Mouse (Mus musculus): ENCODE results near the gene Kdsr. TPM values are rescaled to one million over a fixed set of nuclear protein-coding genes. Genes with fewer than 3 reads are reported as not detected.

The Kdsr gene
- polyA plus RNA-seq, 1 experiment from 2014 or later, result 9.8 TPM

DNA sequence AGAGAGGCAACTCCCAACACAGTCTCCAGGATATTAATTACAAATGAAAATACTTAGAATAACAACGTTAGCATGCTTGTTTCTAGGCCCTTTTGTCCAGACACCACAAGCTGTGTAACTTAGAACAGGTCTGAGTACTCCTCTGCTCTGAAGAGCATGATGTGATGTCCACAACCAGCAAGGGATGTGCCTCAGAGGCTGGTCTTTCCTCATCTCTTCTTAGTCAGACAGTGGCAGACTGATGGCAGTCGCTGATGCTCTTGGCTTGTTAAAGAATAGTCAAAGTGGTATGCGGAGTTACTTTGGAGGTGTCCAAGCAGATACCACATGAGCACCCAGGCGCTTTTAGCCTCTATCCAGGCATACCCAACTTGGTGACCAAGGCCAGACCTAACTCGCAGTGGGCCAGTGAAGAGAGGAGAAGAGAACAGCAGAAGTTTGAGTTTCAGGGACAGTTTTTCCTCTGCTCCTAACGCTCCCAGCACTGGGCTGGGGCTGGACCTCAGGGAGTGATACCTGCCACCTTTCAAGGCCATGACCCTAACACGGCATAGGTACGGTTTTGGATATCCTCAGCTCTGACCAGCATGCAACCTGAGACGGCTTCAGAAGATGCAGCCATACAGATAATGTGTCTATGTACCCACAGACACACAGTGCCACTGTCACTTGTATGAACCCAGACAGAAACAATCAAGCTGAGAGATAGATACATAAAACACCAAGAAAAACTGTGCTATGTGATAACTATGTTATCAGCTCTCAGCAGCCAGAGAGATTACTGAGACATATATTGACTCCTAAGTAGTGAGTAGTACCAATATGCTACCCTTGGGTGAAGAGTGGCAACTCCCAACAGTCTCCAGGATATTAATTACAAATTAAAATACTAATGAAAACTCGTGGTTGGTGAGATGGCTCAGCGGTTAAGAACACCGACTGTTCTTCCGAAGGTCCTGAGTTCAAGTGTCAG, 44.1 kb downstream of the Kdsr start:
- H3K27me3 ChIP-seq (ENCODE audit: control insufficient read depth, insufficient read depth, low read length), result no peaks in the 10 kb centered on the region
- H3K36me3 ChIP-seq (ENCODE audit: control insufficient read depth, insufficient read depth, low read length), result no peaks in the 10 kb centered on the region
- 85% methylated on average over 13 of the region's 13 CpGs for WGBS
- H3K4me2 ChIP-seq (ENCODE audit: low read length), result no peak overlapping the region
- H3K4me1 ChIP-seq (ENCODE audit: control insufficient read depth in 2 of 2, insufficient read depth in 2 of 2, low read length in 2 of 2), result peaks cover 5 to 10% of the 10 kb centered on the region in 2 experiments
- ATAC-seq (ENCODE audit: insufficient number of reproducible peaks, insufficient read depth, low FRiP score, low read depth), result no peak
- no peak overlapping the region for H3K9ac ChIP-seq (ENCODE audit: low read length)
- no peak overlapping the region for H3K27ac ChIP-seq (replicated peaks in 1 of 2; ENCODE audit: control insufficient read depth in 1 of 2, insufficient read depth in 1 of 2, low read depth in 2 of 2, low read length in 2 of 2)
- H3K9me3 ChIP-seq (ENCODE audit: control insufficient read depth, low read length), result no peaks in the 10 kb centered on the region
- H3K4me3 ChIP-seq (ENCODE audit: control insufficient read depth in 1 of 2, insufficient read depth in 1 of 2, low read depth in 1 of 2, low read length in 2 of 2), result no peak overlapping the region

DNA sequence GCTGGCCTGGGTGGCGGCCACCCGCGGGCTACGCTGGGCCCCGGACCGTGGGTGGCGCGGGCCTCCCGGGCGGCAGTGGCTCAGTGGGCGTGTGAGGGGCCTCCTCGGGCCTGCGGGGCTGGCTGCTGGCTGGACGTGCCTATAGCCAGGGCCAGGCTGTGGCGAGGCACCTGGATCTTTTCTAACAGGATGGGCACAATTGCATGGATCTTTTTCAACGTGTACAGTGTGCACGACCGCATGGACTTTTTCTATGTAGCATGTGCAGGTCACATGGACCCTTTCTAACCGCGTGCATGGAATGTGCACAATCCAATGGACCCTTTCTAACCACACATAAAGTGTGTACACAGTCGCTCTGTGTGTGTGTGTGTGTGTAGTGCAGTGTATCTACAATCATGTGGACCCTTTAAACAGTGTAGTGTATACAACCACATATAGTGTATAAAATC, 45.0 kb downstream of the Kdsr start:
- peak overlapping the region; percentile 58 to 86 for H3K4me3 ChIP-seq (ENCODE audit: control insufficient read depth in 1 of 2, insufficient read depth in 1 of 2, low read depth in 1 of 2, low read length in 2 of 2)
- H3K36me3 ChIP-seq (ENCODE audit: control insufficient read depth, insufficient read depth, low read length), result no peaks in the 10 kb centered on the region
- WGBS, result 6% methylated on average over 20 of the region's 21 CpGs
- peak; percentile 70 for ATAC-seq (ENCODE audit: insufficient number of reproducible peaks, insufficient read depth, low FRiP score, low read depth)
- peak overlapping the region; percentile 38 to 88 for H3K27ac ChIP-seq (replicated peaks in 1 of 2; ENCODE audit: control insufficient read depth in 1 of 2, insufficient read depth in 1 of 2, low read depth in 2 of 2, low read length in 2 of 2)
- peak overlapping the region; percentile 90 for H3K9ac ChIP-seq (ENCODE audit: low read length)
- H3K27me3 ChIP-seq (ENCODE audit: control insufficient read depth, insufficient read depth, low read length), result no peaks in the 10 kb centered on the region
- no peaks in the 10 kb centered on the region for H3K9me3 ChIP-seq (ENCODE audit: control insufficient read depth, low read length)
- peak overlapping the region; percentile 95 for H3K4me2 ChIP-seq (ENCODE audit: low read length)
- H3K4me1 ChIP-seq (ENCODE audit: control insufficient read depth in 2 of 2, insufficient read depth in 2 of 2, low read length in 2 of 2), result peaks cover 5 to 10% of the 10 kb centered on the region in 2 experiments

DNA sequence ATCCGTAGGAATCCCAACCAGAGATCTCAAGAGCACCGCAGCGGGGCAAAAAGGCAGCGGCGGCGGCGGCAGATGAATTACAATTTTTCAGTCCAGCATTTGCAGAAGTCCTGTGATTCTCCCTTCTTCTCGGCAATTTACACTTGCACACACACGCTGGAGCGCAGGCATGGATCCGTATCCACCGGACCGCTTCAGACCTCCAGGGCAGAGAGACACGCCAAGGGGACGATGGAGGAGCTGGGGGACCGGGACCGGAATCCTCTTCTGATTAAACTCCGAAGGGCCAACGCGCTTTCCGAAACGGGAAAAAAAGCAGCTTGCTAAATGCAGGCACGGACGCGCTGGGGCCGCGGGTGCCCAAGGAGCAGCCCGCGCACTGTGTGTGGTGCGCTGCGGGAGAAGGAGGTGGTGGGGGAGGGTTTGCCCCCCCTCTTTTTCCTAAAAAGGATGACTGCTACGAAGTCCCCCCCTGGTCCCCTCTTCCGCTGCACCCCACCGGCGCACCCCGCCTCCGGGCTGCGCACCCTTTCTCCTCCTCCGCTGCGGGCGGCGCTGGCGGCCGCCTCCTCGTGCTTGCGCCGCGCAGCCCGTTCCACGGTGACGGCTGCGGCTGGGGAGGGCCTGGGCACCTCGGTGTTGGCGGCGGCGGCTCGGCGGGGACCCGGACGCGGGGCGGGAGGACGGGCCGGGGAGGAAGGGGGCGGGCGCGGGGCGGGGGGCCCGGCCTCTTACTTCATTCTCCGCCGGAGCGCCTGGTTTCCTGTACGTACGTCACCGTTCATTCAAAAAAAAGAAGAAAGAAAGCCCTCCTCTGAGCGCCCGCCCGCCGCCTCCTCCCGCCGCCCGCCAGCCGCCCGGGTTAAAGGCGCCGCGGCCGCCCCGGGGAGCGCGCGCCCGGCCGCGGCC, 45.7 kb downstream of the Kdsr start, which contains the start of gene Bcl2:
Bcl2 (minus strand) TSS at position 654 of the 909 bp plus-strand sequence.
- Histone ChIP-seq H3K9ac (ENCODE audit: low read length) (peak within 1 kb of the TSS; percentile 90), H3K9me3 (ENCODE audit: control insufficient read depth, low read length) (no peaks in the 10 kb centered on the region), H3K36me3 (ENCODE audit: control insufficient read depth, insufficient read depth, low read length) (no peaks in the 10 kb centered on the region), H3K27ac (replicated peaks in 1 of 2; ENCODE audit: control insufficient read depth in 1 of 2, insufficient read depth in 1 of 2, low read depth in 2 of 2, low read length in 2 of 2) (peak within 1 kb of the TSS; percentile 71 to 88), H3K4me1 (ENCODE audit: control insufficient read depth in 2 of 2, insufficient read depth in 2 of 2, low read length in 2 of 2) (peaks cover 7 to 16% of the 10 kb centered on the region in 2 experiments), H3K27me3 (ENCODE audit: control insufficient read depth, insufficient read depth, low read length) (no peaks in the 10 kb centered on the region), H3K4me2 (ENCODE audit: low read length) (peak within 1 kb of the TSS; percentile 95), H3K4me3 (ENCODE audit: control insufficient read depth in 1 of 2, insufficient read depth in 1 of 2, low read depth in 1 of 2, low read length in 2 of 2) (peak within 1 kb of the TSS; percentile 58 to 86)
- ATAC-seq (ENCODE audit: insufficient number of reproducible peaks, insufficient read depth, low FRiP score, low read depth), result peak; percentile 68
- under 1% methylated on average over 69 of the region's 95 CpGs for WGBS

DNA sequence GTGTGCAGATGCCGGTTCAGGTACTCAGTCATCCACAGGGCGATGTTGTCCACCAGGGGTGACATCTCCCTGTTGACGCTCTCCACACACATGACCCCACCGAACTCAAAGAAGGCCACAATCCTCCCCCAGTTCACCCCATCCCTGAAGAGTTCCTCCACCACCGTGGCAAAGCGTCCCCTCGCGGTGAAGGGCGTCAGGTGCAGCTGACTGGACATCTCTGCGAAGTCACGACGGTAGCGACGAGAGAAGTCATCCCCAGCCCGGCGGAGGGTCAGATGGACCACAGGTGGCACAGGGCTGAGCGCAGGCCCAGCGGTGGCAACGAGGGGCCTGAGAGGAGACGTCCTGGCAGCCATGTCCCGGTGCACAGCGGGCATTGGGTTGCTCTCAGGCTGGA, 47.2 kb downstream of the Kdsr start:
- H3K4me3 ChIP-seq (ENCODE audit: control insufficient read depth in 1 of 2, insufficient read depth in 1 of 2, low read depth in 1 of 2, low read length in 2 of 2), result peak overlapping the region; percentile 48 to 86
- 7% methylated on average over 22 of the region's 22 CpGs for WGBS
- no peak for ATAC-seq (ENCODE audit: insufficient number of reproducible peaks, insufficient read depth, low FRiP score, low read depth)
- no peaks in the 10 kb centered on the region for H3K9me3 ChIP-seq (ENCODE audit: control insufficient read depth, low read length)
- no peaks in the 10 kb centered on the region for H3K36me3 ChIP-seq (ENCODE audit: control insufficient read depth, insufficient read depth, low read length)
- H3K9ac ChIP-seq (ENCODE audit: low read length), result peak overlapping the region; percentile 90
- peak overlapping the region; percentile 95 for H3K4me2 ChIP-seq (ENCODE audit: low read length)
- H3K27me3 ChIP-seq (ENCODE audit: control insufficient read depth, insufficient read depth, low read length), result no peaks in the 10 kb centered on the region
- peaks cover 7 to 20% of the 10 kb centered on the region in 2 experiments for H3K4me1 ChIP-seq (ENCODE audit: control insufficient read depth in 2 of 2, insufficient read depth in 2 of 2, low read length in 2 of 2)
- H3K27ac ChIP-seq (replicated peaks in 1 of 2; ENCODE audit: control insufficient read depth in 1 of 2, insufficient read depth in 1 of 2, low read depth in 2 of 2, low read length in 2 of 2), result no peak overlapping the region

DNA sequence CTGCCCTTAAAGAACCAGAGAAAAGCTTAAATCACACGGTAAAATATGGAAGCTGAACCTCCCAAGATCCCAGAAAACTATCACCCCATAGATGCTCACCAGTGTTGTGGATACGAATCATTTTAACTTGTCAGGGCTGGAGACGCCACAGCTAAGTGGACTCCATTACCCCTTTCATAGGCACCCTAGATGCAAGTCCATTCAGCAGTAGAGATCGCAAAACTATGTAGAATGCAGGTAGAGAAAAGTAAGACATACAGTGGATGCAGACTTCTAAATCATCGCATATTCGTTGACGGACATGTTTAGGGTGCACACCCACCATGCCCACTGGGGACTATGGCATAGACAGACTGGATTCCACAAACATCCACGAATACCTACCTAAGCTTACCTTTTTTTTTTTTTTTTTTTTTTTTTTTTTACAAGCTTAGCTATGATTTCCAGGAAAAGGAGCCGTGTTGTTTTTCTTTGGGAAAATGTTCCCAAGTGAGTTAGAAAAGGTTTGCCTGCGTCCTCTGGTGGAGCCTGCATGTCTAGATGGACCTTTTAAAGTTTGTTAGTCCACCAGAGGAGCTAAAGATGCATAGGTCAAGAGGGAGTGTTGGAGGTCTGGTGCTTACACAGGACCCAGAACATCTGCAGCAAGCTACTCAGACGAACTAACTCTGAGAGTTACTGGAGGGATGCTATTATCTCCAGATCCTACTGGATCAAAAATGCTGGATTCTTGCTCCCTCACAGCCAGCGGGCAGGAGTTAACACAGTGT, 48.0 kb downstream of the Kdsr start:
- H3K27ac ChIP-seq (replicated peaks in 1 of 2; ENCODE audit: control insufficient read depth in 1 of 2, insufficient read depth in 1 of 2, low read depth in 2 of 2, low read length in 2 of 2), result no peak overlapping the region
- H3K4me1 ChIP-seq (ENCODE audit: control insufficient read depth in 2 of 2, insufficient read depth in 2 of 2, low read length in 2 of 2), result peaks cover 7 to 20% of the 10 kb centered on the region in 2 experiments
- peak overlapping the region; percentile 95 for H3K4me2 ChIP-seq (ENCODE audit: low read length)
- H3K4me3 ChIP-seq (ENCODE audit: control insufficient read depth in 1 of 2, insufficient read depth in 1 of 2, low read depth in 1 of 2, low read length in 2 of 2), result peak overlapping the region; percentile 48 to 86
- peak overlapping the region; percentile 90; the same call in 1 of the 2 replicates for H3K9ac ChIP-seq (ENCODE audit: low read length)
- no peaks in the 10 kb centered on the region for H3K9me3 ChIP-seq (ENCODE audit: control insufficient read depth, low read length)
- H3K36me3 ChIP-seq (ENCODE audit: control insufficient read depth, insufficient read depth, low read length), result no peaks in the 10 kb centered on the region
- H3K27me3 ChIP-seq (ENCODE audit: control insufficient read depth, insufficient read depth, low read length), result no peaks in the 10 kb centered on the region
- WGBS, result 50% methylated on average over 12 of the region's 12 CpGs
- no peak for ATAC-seq (ENCODE audit: insufficient number of reproducible peaks, insufficient read depth, low FRiP score, low read depth)

DNA sequence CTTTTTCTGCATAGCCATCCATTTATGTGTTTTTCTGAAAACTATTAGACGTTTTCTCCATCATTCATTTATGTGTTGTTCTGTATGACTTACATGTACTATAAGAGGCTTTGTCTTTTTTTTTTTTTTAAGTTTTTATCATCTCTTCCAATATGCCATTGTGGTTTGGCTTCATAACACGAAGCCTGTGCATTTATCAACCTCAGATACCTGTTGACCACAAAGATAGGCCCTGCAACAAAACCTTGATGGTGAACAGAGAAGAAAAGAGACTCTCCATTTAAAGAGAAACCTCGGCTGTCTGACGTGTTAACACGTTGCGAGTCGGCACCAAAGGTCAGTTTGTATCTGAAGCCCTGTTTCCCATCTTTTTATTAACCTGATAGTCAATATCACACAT, 49.3 kb downstream of the Kdsr start:
- Histone ChIP-seq H3K36me3 (ENCODE audit: control insufficient read depth, insufficient read depth, low read length) (no peaks in the 10 kb centered on the region), H3K4me1 (ENCODE audit: control insufficient read depth in 2 of 2, insufficient read depth in 2 of 2, low read length in 2 of 2) (peaks cover 7 to 24% of the 10 kb centered on the region in 2 experiments), H3K4me3 (ENCODE audit: control insufficient read depth in 1 of 2, insufficient read depth in 1 of 2, low read depth in 1 of 2, low read length in 2 of 2) (no peak overlapping the region), H3K9me3 (ENCODE audit: control insufficient read depth, low read length) (no peaks in the 10 kb centered on the region), H3K27me3 (ENCODE audit: control insufficient read depth, insufficient read depth, low read length) (no peaks in the 10 kb centered on the region), H3K27ac (replicated peaks in 1 of 2; ENCODE audit: control insufficient read depth in 1 of 2, insufficient read depth in 1 of 2, low read depth in 2 of 2, low read length in 2 of 2) (no peak overlapping the region), H3K4me2 (ENCODE audit: low read length) (peak overlapping the region; percentile 15; the same call in 1 of the 2 replicates), H3K9ac (ENCODE audit: low read length) (no peak overlapping the region)
- no peak for ATAC-seq (ENCODE audit: insufficient number of reproducible peaks, insufficient read depth, low FRiP score, low read depth)
- WGBS, result 72% methylated on average over 7 of the region's 7 CpGs
